Mouse (Mus musculus) CD8-positive naive resting alpha-beta T cell, adult 2 months (primary cell): ENCODE results near the gene Wdr48.

Experiments
- DNase-seq, 2 experiments: peaks; one replicate each; pipeline ENCODE4 v3.0.0; 2022; ENCODE audit warnings: low read depth in 2 of 2, low spot score in 2 of 2

The Wdr48 gene

GRCm38 (mm10) chr9:119923462-119923861 is 28.8 kb downstream of the Wdr48 start:
- DNase-seq = no peak

- no peak for DNase-seq
Observed at GRCm38 (mm10) chr9:119925120-119925657, 30.5 kb downstream of the Wdr48 start.

GRCm38 (mm10) chr9:119925729-119926128 is 31.1 kb downstream of the Wdr48 start:
- no peak for DNase-seq

- no peak for DNase-seq
Observed at GRCm38 (mm10) chr9:119926497-119926896, 31.8 kb downstream of the Wdr48 start.

- DNase-seq = no peak
Observed at GRCm38 (mm10) chr9:119932358-119932757, 37.7 kb downstream of the Wdr48 start.

- DNase-seq = no peak
Observed at GRCm38 (mm10) chr9:119933675-119934074, 39.0 kb downstream of the Wdr48 start.

- DNase-seq = peak; percentile 64 to 76
Observed at GRCm38 (mm10) chr9:119937005-119937773, 42.5 kb downstream of the Wdr48 start, which contains the start of the genes Gorasp1 and Ttc21a. Gorasp1 (minus strand) TSS chr9:119937565. Ttc21a (plus strand) TSS chr9:119937606.

- peak; percentile 65 for DNase-seq
Observed at GRCm38 (mm10) chr9:119938496-119938895, 43.8 kb downstream of the Wdr48 start.

- no peak for DNase-seq
Observed at GRCm38 (mm10) chr9:119939646-119940045, 45.0 kb downstream of the Wdr48 start.

GRCm38 (mm10) chr9:119941407-119941806 is 46.7 kb downstream of the Wdr48 start:
- DNase-seq = no peak

DNA sequence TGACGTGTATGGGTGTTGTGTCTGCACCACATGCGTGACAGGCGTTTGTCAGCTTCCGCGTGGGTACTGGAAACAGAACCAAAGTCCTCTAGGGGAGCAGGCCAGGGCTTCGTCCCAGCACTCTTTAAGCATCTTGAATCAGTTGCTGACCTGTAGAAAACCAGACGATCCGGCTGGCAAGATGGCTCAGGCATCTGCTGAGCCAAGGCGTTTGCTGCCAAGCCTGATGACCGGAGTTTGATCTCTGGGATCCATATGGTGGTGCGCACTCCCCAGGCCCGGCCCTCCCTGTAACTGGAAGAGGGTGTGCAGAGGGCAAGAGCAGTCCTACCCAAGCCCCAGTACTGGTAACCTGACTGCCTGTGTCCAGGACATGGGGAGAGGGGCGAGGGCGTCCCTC is 47.2 kb downstream of the Wdr48 start:
- no peak for DNase-seq

DNA sequence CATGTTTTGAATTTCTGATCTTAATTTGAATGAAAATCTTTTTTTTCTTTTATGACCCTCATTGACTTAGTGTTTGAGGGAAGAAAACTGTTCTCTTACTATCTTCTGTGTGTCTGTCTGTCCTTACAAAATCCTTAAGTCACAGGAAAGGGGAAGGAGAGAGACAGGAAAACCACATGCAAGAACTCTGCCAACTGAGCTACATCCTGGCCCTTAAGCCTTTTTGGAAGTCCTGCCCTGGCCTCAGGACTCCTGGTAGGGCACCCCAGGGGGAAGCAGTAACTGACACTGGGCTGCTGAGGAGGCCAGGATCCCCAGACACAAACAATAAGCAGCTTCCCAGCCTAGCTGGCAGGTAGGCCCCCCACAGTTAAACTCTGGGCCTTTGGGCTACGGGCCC is 48.6 kb downstream of the Wdr48 start:
- DNase-seq = no peak

- DNase-seq = peak; percentile 44 to 57
Observed at GRCm38 (mm10) chr9:119945173-119945900, 50.7 kb downstream of the Wdr48 start.

DNA sequence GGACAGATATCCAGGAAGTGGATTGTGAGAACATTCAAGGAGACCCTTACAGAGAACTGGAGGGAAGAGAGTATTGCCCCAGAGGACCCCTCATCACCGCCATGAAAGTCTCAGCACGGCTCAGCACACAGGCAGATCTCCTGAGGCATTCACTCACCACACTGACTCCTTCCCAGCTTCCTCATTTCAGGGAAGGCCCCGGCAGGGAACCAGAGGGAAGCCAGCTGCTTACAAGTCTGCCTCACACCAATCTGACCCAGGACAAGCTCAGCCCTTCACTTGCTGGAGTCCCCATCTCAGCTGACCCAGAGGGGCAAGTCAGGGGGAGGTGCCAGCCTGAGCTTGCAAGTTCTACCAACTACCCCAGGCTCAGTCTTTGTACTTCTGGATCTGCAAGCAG is 54.1 kb downstream of the Wdr48 start:
- no peak for DNase-seq

DNA sequence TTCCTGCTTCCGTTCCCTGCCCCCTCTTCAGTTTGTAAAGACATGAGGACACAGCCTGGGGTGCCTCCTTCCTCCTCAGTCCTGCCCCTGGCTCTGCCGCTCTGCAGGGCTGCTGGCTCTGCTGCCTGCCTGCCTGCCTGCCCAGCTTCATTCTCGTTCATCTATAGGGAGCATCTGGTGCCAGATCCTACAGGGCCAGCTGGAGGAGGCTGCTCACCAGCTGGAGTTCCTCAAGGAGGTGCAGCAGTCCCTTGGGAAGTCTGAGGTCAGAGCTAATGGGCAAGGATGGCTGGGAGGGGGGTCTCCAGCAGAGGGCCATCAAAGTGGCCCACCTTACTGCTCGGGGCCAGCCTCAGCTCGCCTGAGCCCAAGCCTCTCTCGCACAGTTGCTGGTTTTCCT is 55.8 kb downstream of the Wdr48 start:
- no peak for DNase-seq

DNA sequence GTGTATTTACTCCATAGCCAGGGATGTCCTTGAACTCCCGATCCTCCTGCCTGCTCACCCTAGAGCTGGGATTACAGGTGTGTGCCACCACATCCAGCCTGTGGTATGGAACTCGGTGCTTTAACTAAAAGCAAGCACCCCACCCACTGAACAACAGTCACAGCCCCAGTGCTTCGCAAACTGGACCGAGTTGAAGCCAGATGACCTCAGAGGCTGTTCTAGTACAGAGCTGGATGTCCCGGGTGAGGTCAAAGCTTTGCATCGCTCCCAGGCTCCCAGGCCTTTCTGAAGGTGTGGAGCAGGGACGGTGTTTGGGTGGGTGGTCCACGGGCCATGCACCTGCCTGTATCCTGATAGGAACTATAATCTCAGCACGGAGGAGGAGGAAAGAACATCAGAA is 56.7 kb downstream of the Wdr48 start:
- no peak for DNase-seq

DNA sequence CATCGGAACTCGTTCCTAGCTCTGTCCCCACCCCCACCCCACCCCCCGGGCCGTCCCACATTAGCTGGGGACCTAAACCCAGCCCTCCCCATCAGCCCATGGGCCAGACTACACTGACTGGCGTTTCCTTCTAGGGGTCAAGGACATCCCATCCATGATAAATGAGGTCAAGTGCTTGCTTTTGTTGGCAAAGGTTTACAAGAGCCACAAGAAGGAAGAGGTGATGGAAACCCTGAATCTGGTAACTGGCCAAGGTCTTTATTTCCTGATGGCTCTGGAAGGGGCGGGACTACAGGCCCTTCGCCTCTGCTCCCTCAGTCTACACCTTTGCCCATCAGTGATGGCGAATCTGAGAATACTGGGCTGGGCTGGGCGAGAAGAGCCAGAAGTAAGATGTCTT is 64.2 kb downstream of the Wdr48 start:
- no peak for DNase-seq

DNA sequence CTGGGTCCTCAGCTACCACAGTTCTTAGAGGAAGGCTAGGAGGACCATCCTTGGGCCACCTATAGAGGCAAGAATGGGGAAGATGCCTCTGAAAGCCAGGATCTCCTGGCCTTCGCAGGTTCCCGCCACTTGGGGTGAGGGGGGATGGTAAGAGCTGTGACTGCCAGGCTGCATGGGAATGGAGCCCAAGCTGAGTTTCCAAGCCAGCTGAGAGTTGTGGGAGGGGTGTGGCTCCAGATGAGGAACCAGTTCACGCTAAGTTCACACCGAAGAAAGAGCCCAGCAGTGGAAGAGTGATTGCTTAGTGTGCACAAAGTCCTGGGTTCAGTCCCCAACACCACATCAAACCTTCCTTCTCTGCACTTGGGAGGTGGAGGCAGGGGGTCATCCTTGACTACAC is 67.5 kb downstream of the Wdr48 start:
- DNase-seq = no peak

DNA sequence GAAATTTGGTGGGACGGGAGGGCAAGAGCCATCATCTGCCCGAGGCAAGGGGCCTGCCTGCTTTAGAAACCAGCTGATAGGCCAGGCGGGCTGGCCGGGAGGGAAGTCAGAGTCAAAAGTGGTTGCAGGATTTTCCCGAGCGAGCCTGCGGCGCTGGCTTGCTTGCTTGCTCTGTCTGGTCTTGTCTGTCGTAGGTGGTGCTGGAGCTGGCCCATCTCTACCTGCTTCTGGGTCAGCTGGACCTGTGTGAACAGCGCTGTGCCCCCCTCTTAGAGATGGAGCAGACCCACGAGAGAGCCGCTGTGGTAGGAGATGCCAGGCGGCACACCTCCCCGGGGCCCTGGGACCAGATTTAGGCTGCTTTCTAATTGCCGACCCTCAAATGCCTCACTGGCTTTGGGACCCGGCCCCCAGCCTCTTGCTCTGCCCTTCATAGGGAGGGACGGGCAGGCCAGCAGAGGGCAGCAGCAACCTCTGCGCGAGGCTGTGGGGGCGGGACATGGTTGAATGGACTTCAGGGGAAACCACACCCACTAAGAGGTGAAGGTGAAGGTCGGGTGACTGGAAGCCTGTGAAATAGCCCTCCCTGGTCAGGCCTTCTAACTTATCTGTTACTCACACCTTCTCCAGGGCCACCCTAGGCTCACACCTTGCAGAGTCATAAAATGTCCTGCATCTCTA is 68.4 kb downstream of the Wdr48 start:
- peak; percentile 54 to 62 for DNase-seq

DNA sequence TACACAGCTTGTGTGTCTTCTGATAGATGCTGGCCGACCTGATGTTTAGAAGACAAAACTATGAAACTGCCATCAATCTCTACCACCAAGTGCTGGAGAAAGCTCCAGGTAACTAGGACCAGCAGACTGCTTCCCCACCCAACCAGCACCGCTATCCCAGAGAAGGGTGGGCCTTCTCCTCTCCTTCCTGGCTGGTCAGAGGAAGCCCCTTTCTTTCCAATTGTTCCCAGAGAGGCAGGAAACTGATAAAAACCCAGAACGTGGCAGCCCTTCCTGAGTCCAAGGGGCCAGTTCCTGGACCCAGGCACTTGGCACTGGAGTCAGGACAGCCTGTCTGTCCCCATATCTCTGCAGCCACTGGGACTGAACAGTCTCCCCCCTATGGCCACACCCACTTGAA is 69.5 kb downstream of the Wdr48 start:
- DNase-seq = no peak

GRCm38 (mm10) chr9:119965186-119965585 is 70.5 kb downstream of the Wdr48 start:
- no peak for DNase-seq
